Mouse (Mus musculus) stomach, embryonic 16.5 days (tissue): ENCODE data around the gene Dnah9. TPM values are rescaled to one million over a fixed set of nuclear protein-coding genes. Genes with fewer than 3 reads are reported as not detected.

ENCODE experiments used
- ATAC-seq: fragments of 200-750 bp; cut with Nextera tagmentation; 2 replicates; pipeline ENCODE4 v1.8.0; 2017; ENCODE audit warnings: moderate number of reproducible peaks, moderate TSS enrichment; ENCODE audit not compliant: insufficient read depth, low FRiP score
- H3K27ac ChIP-seq: fragments of 300-500 bp; sonication (generic); 2 replicates; pipeline ENCODE4 v1.5.1; 2014; ENCODE audit warnings: low read length
- H3K27me3 ChIP-seq: fragments of 300-500 bp; sonication (generic); 2 replicates; pipeline ENCODE4 v1.6.1; 2014; ENCODE audit warnings: low read length, control low read depth, mixed read lengths; ENCODE audit not compliant: control insufficient read depth, insufficient read depth
- H3K36me3 ChIP-seq: fragments of 300-500 bp; sonication (generic); 2 replicates; pipeline ENCODE4 v1.6.1; 2014; ENCODE audit warnings: low read length; ENCODE audit not compliant: control insufficient read depth, insufficient read depth
- H3K4me1 ChIP-seq: fragments of 300-500 bp; sonication (generic); 2 replicates; pipeline ENCODE4 v1.6.1; 2014; ENCODE audit warnings: low read length, control low read depth, mixed read lengths; ENCODE audit not compliant: control insufficient read depth, insufficient read depth
- H3K4me2 ChIP-seq: fragments of 300-500 bp; sonication (generic); 2 replicates; pipeline ENCODE4 v1.6.1; 2014; ENCODE audit warnings: low read depth, low read length, mixed read lengths
- H3K4me3 ChIP-seq: fragments of 300-500 bp; sonication (generic); replicated peaks from 2 replicates; pipeline ENCODE4 v1.5.1; 2014; ENCODE audit warnings: mild to moderate bottlenecking, low read length
- H3K9ac ChIP-seq: fragments of 300-500 bp; sonication (generic); 2 replicates; pipeline ENCODE4 v1.6.1; 2014; ENCODE audit warnings: low read length
- H3K9me3 ChIP-seq: fragments of 300-500 bp; sonication (generic); replicated peaks from 2 replicates; pipeline ENCODE4 v1.6.1; 2016; ENCODE audit warnings: low read length, control low read depth; ENCODE audit not compliant: control insufficient read depth
- WGBS: fragments of 180-500 bp; shearing (Covaris S2); extraction: QIAGEN DNeasy Blood & Tissue Kit; methylation state at CpG from one replicate; pipeline ENCODE4 v1.1.7; 2014; 5-methylcytosine and 5-hydroxymethylcytosine counted together
- polyA plus RNA-seq: library from polyadenylated mRNA; unstranded; fragments of >200 nt; fragmentation: Nextera tagmentation; extraction: Ambion mirVana; gene quantifications from 2 replicates; pipeline ENCODE4 v1.2.1, GENCODE M21; 2015

The Dnah9 gene
- polyA plus RNA-seq, 1 experiment from 2014 or later: 0.43 TPM

DNA sequence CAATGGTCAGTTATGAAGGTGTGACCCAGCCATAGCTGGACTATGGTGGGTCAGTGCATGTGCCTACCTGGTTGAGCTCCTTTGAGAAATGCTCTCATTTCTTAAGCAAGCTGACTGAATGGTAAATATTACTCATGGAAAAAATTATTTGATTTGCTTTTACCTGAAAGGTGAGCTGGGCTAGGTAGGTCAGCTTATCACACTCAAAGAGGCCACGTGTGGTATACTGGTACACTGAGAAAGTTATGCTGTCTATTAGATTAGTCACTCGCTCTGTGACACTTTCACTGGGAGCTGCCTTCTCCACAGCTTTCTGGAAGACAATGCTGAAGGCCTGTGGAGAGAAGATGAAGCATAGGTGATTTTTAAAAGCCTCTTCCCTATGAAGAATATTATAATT is 286.9 kb downstream of the Dnah9 start:
- Histone ChIP-seq H3K4me3 (no peak overlapping the region), H3K27ac (peak overlapping the region; percentile 25; the same call in 1 of the 2 replicates), H3K9ac (no peak overlapping the region), H3K9me3 (no peaks in the 10 kb centered on the region), H3K4me1 (no peaks in the 10 kb centered on the region), H3K27me3 (no peaks in the 10 kb centered on the region), H3K4me2 (no peak overlapping the region), H3K36me3 (no peaks in the 10 kb centered on the region)
- peak; percentile 94 for ATAC-seq
- 70% methylated on average over 2 of the region's 2 CpGs for WGBS

DNA sequence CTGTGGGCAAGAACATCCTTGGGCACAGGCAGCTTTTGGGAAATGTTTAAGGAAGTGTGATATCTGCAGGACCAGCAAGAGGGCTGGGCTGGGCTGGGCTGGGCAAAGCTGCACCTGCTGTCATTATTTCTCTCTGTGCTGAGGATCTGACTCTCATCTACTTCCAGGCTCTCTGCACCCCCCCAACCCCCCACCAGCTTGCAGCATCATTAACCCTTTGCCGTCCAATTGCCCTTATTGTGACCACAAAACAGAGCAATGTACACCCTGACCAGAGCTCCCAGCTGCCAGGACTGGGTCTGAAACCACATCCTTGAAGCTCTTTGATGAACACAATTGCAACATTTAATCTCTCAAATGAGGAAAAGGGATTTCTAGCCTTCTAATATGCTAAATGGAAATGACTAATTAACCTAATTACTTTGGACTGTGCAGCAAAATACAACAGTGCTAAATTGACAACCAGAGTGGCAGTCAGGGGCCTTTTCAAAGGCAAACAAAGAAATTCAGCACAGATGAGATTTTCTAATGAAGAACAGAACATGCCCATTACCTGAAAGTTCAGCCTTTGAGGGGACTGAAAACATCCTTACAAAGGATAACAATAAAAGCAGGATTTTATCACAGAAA is 291.1 kb downstream of the Dnah9 start:
- H3K36me3 ChIP-seq: no peaks in the 10 kb centered on the region
- H3K4me3 ChIP-seq: no peak overlapping the region
- ATAC-seq: no peak
- H3K27ac ChIP-seq: no peak overlapping the region
- H3K9me3 ChIP-seq: no peaks in the 10 kb centered on the region
- H3K4me2 ChIP-seq: no peak overlapping the region
- 77% methylated on average over 1 of the region's 1 CpGs for WGBS
- H3K9ac ChIP-seq: no peak overlapping the region
- H3K27me3 ChIP-seq: no peaks in the 10 kb centered on the region
- no peaks in the 10 kb centered on the region for H3K4me1 ChIP-seq

- no peaks in the 10 kb centered on the region for H3K27me3 ChIP-seq
- H3K9me3 ChIP-seq: no peaks in the 10 kb centered on the region
- H3K4me3 ChIP-seq: no peak overlapping the region
- peaks cover 5% of the 10 kb centered on the region for H3K4me1 ChIP-seq
- peak; percentile 50; the same call in 1 of the 2 replicates for ATAC-seq
- no peak overlapping the region for H3K9ac ChIP-seq
- no peak overlapping the region for H3K4me2 ChIP-seq
- WGBS: 13% methylated on average over 4 of the region's 4 CpGs
- H3K36me3 ChIP-seq: no peaks in the 10 kb centered on the region
- peak overlapping the region; percentile 69 for H3K27ac ChIP-seq
These were observed 306.9 kb downstream of the Dnah9 start for GRCm38 (mm10) chr11:65861476-65861875.

- no peaks in the 10 kb centered on the region for H3K36me3 ChIP-seq
- no peak overlapping the region for H3K4me3 ChIP-seq
- H3K27ac ChIP-seq: no peak overlapping the region
- peak; percentile 37; the same call in 1 of the 2 replicates for ATAC-seq
- WGBS: 26% methylated on average over 1 of the region's 1 CpGs
- H3K4me2 ChIP-seq: no peak overlapping the region
- no peaks in the 10 kb centered on the region for H3K27me3 ChIP-seq
- H3K9me3 ChIP-seq: no peaks in the 10 kb centered on the region
- H3K4me1 ChIP-seq: no peaks in the 10 kb centered on the region
- no peak overlapping the region for H3K9ac ChIP-seq
These were observed 316.3 kb downstream of the Dnah9 start for GRCm38 (mm10) chr11:65852066-65852465.

GRCm38 (mm10) chr11:65846446-65846845 is 321.9 kb downstream of the Dnah9 start:
- 63% methylated on average over 5 of the region's 5 CpGs for WGBS
- Histone ChIP-seq H3K4me1 (no peaks in the 10 kb centered on the region), H3K9me3 (no peaks in the 10 kb centered on the region), H3K27me3 (no peaks in the 10 kb centered on the region), H3K4me2 (no peak overlapping the region), H3K9ac (no peak overlapping the region), H3K27ac (no peak overlapping the region), H3K36me3 (no peaks in the 10 kb centered on the region), H3K4me3 (no peak overlapping the region)
- ATAC-seq: no peak

DNA sequence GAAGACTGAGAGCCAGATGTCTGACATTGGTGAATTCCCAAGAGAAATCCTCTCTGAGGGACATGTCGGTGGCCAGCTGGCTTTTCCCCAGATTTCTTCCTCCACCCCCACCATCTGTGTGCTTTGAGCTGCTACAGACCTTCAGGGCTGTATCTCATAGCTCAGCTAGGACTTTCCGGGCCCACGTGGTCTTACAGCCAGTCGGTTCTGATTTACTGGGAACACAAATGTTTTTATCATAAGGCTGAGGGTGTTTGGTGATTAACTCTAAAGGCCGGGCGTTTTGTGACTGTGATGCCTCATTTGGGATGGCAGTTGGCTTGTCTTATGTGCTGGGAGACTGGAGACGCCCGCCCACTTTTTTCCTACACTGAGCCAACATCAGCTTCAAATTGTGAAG is 329.4 kb downstream of the Dnah9 start:
- Histone ChIP-seq H3K4me2 (no peak overlapping the region), H3K27me3 (no peaks in the 10 kb centered on the region), H3K9me3 (no peaks in the 10 kb centered on the region), H3K36me3 (no peaks in the 10 kb centered on the region), H3K4me3 (no peak overlapping the region), H3K9ac (no peak overlapping the region), H3K4me1 (peaks cover 5% of the 10 kb centered on the region; the same call in 1 of the 2 replicates), H3K27ac (no peak overlapping the region)
- WGBS: 50% methylated on average over 8 of the region's 8 CpGs
- no peak for ATAC-seq

GRCm38 (mm10) chr11:65824556-65824955 is 343.8 kb downstream of the Dnah9 start:
- H3K4me3 ChIP-seq: no peak overlapping the region
- H3K4me1 ChIP-seq: 0 out of 2 replicates have a peak, but pooled peaks cover 3% of the 10 kb centered on the region
- WGBS: 71% methylated on average over 3 of the region's 3 CpGs
- H3K9me3 ChIP-seq: no peaks in the 10 kb centered on the region
- no peak for ATAC-seq
- H3K27ac ChIP-seq: no peak overlapping the region
- H3K9ac ChIP-seq: no peak overlapping the region
- H3K36me3 ChIP-seq: peaks cover 22% of the 10 kb centered on the region; the same call in 1 of the 2 replicates
- no peak overlapping the region for H3K4me2 ChIP-seq
- H3K27me3 ChIP-seq: no peaks in the 10 kb centered on the region

DNA sequence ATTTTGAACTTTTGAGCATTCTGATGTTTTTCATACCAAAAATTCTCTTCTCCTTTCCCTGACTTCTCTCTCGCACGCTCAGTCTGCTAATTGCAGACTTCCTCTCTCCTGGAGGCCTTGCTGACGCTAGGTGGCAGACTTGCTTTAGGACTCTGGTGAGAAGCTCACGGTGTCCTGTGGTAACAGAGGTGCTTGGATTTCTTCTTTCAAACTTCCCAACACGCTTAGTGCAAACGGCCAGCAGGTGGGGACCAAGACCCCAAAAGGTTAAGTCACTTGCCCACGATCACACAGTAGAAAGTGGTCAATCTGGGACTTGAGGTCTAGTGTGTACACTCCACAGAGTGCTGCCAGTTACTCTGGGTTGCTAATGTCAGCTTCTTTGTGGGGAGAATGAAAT is 347.5 kb downstream of the Dnah9 start:
- H3K9ac ChIP-seq: no peak overlapping the region
- H3K4me3 ChIP-seq: no peak overlapping the region
- no peaks in the 10 kb centered on the region for H3K9me3 ChIP-seq
- ATAC-seq: peak; percentile 76; the same call in 1 of the 2 replicates
- H3K27ac ChIP-seq: no peak overlapping the region
- H3K27me3 ChIP-seq: no peaks in the 10 kb centered on the region
- H3K4me2 ChIP-seq: no peak overlapping the region
- H3K4me1 ChIP-seq: 0 out of 2 replicates have a peak, but pooled peaks cover 3% of the 10 kb centered on the region
- 8% methylated on average over 7 of the region's 7 CpGs for WGBS
- peaks cover 15% of the 10 kb centered on the region for H3K36me3 ChIP-seq

- no peaks in the 10 kb centered on the region for H3K27me3 ChIP-seq
- ATAC-seq: 0 out of 2 replicates have a peak, but pooled peaks have one; percentile 21
- no peak overlapping the region for H3K9ac ChIP-seq
- no peak overlapping the region for H3K4me3 ChIP-seq
- H3K36me3 ChIP-seq: peaks cover 15% of the 10 kb centered on the region
- WGBS: 80% methylated on average over 5 of the region's 5 CpGs
- H3K4me2 ChIP-seq: no peak overlapping the region
- H3K27ac ChIP-seq: no peak overlapping the region
- no peaks in the 10 kb centered on the region for H3K9me3 ChIP-seq
- H3K4me1 ChIP-seq: 0 out of 2 replicates have a peak, but pooled peaks cover 3% of the 10 kb centered on the region
These were observed 348.1 kb downstream of the Dnah9 start for GRCm38 (mm10) chr11:65820280-65820679.
